Mouse (Mus musculus) ZHBTc4 (cell line): ENCODE data around the gene Fry.

Source experiments
- DNase-seq: peaks from one replicate; pipeline ENCODE4 v3.0.0-alpha.2; 2011; ENCODE audit warnings: low read depth, low spot score

Fry gene

GRCm38 (mm10) chr5:150385224-150385623 lies 266.8 kb downstream of the Fry start:
- DNase-seq = no peak

- no peak for DNase-seq
Observed at GRCm38 (mm10) chr5:150388623-150389022, 270.2 kb downstream of the Fry start.

GRCm38 (mm10) chr5:150389589-150390377 lies 271.3 kb downstream of the Fry start:
- DNase-seq = no peak

GRCm38 (mm10) chr5:150390422-150390821 lies 272.0 kb downstream of the Fry start:
- no peak for DNase-seq

- peak; percentile 45 for DNase-seq
Observed at GRCm38 (mm10) chr5:150394645-150395044, 276.2 kb downstream of the Fry start.

- DNase-seq = peak; percentile 70
Observed at GRCm38 (mm10) chr5:150402832-150403447, 284.5 kb downstream of the Fry start.

GRCm38 (mm10) chr5:150404867-150405266 lies 286.4 kb downstream of the Fry start:
- DNase-seq = no peak

GRCm38 (mm10) chr5:150408979-150409378 lies 290.5 kb downstream of the Fry start:
- DNase-seq = peak; percentile 65

- DNase-seq = no peak
Observed at GRCm38 (mm10) chr5:150409451-150410045, 291.1 kb downstream of the Fry start.

- no peak for DNase-seq
Observed at GRCm38 (mm10) chr5:150412750-150413450, 294.5 kb downstream of the Fry start.

- peak; percentile 54 for DNase-seq
Observed at GRCm38 (mm10) chr5:150414823-150415222, 296.4 kb downstream of the Fry start.

GRCm38 (mm10) chr5:150417223-150417622 lies 298.8 kb downstream of the Fry start:
- DNase-seq = peak; percentile 53

GRCm38 (mm10) chr5:150418035-150418434 lies 299.6 kb downstream of the Fry start:
- DNase-seq = no peak

GRCm38 (mm10) chr5:150425038-150425437 lies 306.6 kb downstream of the Fry start:
- no peak for DNase-seq

- peak; percentile 74 for DNase-seq
Observed at GRCm38 (mm10) chr5:150426595-150426994, 308.1 kb downstream of the Fry start.

GRCm38 (mm10) chr5:150431286-150431685 lies 312.8 kb downstream of the Fry start:
- peak; percentile 81 for DNase-seq

- peak; percentile 69 for DNase-seq
Observed at GRCm38 (mm10) chr5:150432960-150433359, 314.5 kb downstream of the Fry start.

GRCm38 (mm10) chr5:150436629-150437389 lies 318.4 kb downstream of the Fry start:
- DNase-seq = peak; percentile 35

GRCm38 (mm10) chr5:150441690-150442089 lies 323.2 kb downstream of the Fry start:
- DNase-seq = peak; percentile 78

- DNase-seq = no peak
Observed at GRCm38 (mm10) chr5:150451281-150452003, 333.0 kb downstream of the Fry start.
